Mouse (Mus musculus) olfactory bulb, adult 2 months (tissue): ENCODE results near the gene Dytn. TPM values are rescaled to one million over a fixed set of nuclear protein-coding genes. Genes with fewer than 3 reads are reported as not detected.

Experiments
- H3K27ac ChIP-seq: fragments of 200-500 bp; 2 replicates; pipeline ENCODE4 v1.5.1; 2012; ENCODE audit warnings: low read depth, low read length; ENCODE audit not compliant: insufficient read depth
- H3K4me1 ChIP-seq: fragments of 200-500 bp; 2 replicates; pipeline ENCODE4 v1.6.1; 2012; ENCODE audit warnings: low read length; ENCODE audit not compliant: control insufficient read depth, insufficient read depth
- H3K4me3 ChIP-seq: fragments of 200-500 bp; 2 replicates; pipeline ENCODE4 v1.5.1; 2012; ENCODE audit warnings: mild to moderate bottlenecking, low read depth, low read length, moderate library complexity; ENCODE audit not compliant: insufficient read depth
- CTCF ChIP-seq: fragments of 200-500 bp; IDR thresholded peaks from 2 replicates; pipeline ENCODE4 v1.5.1; 2012; ENCODE audit warnings: low read depth, mild to moderate bottlenecking, low read length, moderate library complexity; ENCODE audit not compliant: insufficient read depth
- POLR2A ChIP-seq: fragments of 200-500 bp; IDR thresholded peaks from 2 replicates; pipeline ENCODE4 v1.6.1; 2012; ENCODE audit warnings: mild to moderate bottlenecking, low read depth, low read length, moderate library complexity; ENCODE audit not compliant: insufficient read depth
- WGBS: fragments of 180-500 bp; shearing (Covaris S2); methylation state at CpG from one replicate; pipeline ENCODE4 v1.1.7; 2018; 5-methylcytosine and 5-hydroxymethylcytosine counted together
- polyA plus RNA-seq: library from polyadenylated mRNA; stranded (reverse); fragments of >200 nt; gene quantifications from 2 replicates; pipeline ENCODE4 v1.2.4, GENCODE M21; 2012; ENCODE audit warnings: low replicate concordance; ENCODE audit not compliant: missing spikeins, insufficient read depth, insufficient read length

Gene Dytn
- not detected in 2 replicates for polyA plus RNA-seq

DNA sequence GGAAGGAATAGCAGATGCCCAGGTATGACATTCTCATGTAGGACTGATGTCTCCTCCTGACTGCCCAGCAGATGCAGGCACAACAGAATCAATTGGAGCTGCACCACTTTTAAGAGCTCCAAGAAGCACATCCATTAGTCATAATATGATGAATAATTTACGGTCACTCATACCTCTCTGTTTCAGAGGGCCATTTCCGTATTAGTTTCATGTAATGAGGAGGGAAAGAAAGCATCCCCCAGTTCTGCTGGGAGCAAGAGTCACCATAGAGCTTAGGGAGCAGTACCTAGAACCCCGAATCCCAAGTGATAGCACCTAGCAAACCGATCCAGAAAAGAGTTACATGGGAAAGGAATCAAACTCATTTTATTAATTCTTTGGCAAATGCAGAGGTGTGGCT, at the start of gene Dytn:
Gene Dytn, minus strand, starts transcription at position 101 of the 400 bp plus-strand sequence.
- H3K27ac ChIP-seq, result no peak within 1 kb of the TSS
- no peaks in the 10 kb centered on the region for H3K4me1 ChIP-seq
- H3K4me3 ChIP-seq, result no peak within 1 kb of the TSS
- WGBS, result 87% methylated on average over 4 of the region's 4 CpGs
- no peak for TF ChIP-seq POLR2A
- TF ChIP-seq CTCF, result no peak

DNA sequence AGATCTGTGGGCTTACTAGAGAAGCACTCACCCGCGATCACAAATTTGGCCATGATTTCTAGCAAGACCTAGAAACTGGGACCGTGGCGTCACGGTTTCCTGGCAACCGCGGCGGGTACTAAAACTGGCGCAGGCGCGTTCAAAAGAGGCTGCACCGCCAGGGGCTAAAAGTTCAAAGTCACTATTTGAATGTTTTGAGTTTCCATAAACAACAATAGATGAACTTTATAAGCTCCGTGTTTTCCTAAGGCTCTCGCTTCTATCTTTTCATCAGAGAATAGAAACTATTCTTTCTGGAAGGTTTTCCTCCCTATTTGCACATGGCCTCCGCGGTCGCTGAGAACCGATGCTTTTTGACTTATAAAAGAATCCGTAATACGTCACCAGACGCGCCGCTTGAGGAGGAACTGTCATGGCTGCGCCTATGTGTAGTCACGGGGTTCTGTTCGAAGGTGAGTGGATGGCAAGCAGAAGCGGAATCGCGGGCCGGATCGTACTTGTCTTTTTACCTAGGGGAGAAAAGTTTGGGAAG, 43.6 kb upstream of the Dytn start, which contains the start of the genes Mdh1b and Fastkd2:
Gene Mdh1b, minus strand, starts transcription at position 79 of the 532 bp plus-strand sequence.
Gene Fastkd2, plus strand, starts transcription at position 375 of the 532 bp plus-strand sequence.
- Histone ChIP-seq H3K4me1 (no peaks in the 10 kb centered on the region), H3K4me3 (peak within 1 kb of the TSS; percentile 68), H3K27ac (no peak within 1 kb of the TSS)
- 0 out of 2 replicates have a peak, but pooled peaks have one; percentile 15 for TF ChIP-seq POLR2A
- no peak for TF ChIP-seq CTCF
- WGBS, result under 1% methylated on average over 31 of the region's 31 CpGs

DNA sequence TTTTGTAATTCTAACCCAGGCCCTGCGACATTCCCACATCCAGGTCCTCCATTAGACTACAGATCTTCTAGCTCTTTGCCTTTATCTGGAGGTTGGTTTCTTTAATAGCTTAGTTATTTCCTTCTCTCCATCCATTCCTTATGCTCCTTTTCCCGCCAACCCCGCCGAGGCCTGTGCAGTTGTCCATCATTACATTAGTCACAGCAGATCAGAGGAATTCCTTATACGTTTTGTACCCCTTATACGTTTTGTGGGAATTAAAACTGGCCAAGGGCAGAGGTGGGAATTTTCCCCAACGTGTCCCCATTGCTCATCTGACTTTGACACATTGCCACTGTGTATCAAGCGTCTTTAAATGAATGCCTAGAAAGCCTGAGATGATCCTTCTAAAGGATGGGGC, 43.1 kb upstream of the Dytn start:
- H3K4me3 ChIP-seq, result peak overlapping the region; percentile 68
- no peak overlapping the region for H3K27ac ChIP-seq
- no peaks in the 10 kb centered on the region for H3K4me1 ChIP-seq
- TF ChIP-seq POLR2A (no peak), CTCF (no peak)
- 46% methylated on average over 8 of the region's 8 CpGs for WGBS

DNA sequence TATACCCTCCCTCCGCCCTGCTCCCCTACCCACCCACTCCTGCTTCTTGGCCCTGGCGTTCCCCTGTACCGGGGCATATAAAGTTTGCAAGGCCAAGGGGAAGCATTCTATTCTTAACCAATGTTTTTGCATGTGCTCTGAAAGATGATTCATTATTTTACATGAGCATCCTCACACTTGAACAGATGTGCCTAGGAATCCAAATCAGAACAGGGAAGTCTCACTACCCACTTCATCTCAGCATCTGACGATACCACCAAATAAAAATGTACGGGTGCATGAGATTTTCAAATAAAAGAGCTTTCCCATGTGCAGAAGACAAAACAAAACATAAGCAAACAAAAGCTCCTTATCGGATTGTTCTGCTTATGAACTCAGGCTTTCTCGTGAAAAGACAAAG, 33.4 kb upstream of the Dytn start:
- TF ChIP-seq POLR2A, result no peak
- no peak for TF ChIP-seq CTCF
- H3K4me1 ChIP-seq, result no peaks in the 10 kb centered on the region
- no peak overlapping the region for H3K27ac ChIP-seq
- H3K4me3 ChIP-seq, result no peak overlapping the region
- WGBS, result 77% methylated on average over 7 of the region's 7 CpGs

DNA sequence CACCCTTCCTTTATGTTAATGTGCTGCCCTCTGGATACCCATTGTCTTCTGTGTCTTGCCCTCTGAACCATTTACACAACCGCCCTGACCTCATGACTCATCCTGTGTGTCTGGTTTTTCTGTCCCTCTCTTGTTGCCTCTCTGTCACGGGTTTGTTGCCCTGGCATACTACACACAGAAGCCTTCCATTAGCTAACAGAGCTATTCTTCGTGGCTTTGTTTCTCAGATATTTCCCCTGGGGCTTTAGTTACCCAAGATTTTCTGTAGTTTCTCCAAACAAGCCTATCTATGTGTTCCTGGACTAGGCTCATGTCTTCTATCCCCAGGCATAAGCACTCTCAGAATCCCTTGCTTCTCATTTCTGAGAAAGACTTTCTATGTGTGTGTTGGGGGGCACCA, 22.1 kb upstream of the Dytn start:
- Histone ChIP-seq H3K4me1 (no peaks in the 10 kb centered on the region), H3K4me3 (no peak overlapping the region), H3K27ac (no peak overlapping the region)
- TF ChIP-seq POLR2A, result no peak
- no peak for TF ChIP-seq CTCF
- 80% methylated on average over 3 of the region's 3 CpGs for WGBS

DNA sequence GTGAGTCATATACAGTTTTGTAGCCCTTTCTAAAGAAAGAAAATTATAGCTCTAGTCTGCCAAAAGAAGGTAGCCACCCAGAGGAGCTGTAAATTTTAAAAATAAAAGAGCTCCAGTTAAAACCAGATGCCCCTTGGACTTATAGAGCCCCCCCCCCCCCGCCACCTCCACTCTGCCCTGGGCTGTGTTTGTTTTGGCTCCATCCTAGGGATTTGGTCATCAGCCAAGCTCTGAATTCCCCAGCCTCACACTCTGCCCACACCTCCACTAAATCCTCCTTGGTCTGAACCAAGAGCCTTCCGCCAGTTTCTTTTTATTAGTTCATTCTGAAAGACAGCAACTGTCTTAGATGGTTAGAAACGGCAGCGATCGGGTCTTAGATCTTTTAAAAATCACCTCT, 19.0 kb upstream of the Dytn start:
- no peak overlapping the region for H3K27ac ChIP-seq
- no peaks in the 10 kb centered on the region for H3K4me1 ChIP-seq
- TF ChIP-seq POLR2A, result no peak
- TF ChIP-seq CTCF, result no peak
- 24% methylated on average over 5 of the region's 5 CpGs for WGBS
- H3K4me3 ChIP-seq, result no peak overlapping the region

DNA sequence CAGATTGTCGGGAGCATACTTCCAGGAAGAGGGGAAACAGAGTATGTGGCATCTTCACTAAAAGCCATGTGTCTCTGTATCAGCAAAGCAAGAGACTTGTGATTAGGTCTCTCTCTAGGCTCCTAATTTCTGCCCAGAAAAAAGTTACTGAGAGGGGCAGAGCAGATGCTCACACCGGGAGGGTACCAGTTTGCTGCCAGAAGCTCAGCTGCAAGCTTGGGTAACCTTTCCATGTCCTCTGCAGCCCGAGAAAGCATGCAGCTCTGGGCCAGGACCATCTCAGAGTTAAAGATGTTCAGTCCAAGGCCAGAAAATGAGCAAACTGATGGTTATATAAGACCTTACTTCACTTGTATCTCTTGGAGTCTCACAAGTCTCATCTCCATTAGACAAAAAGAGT, 10.1 kb upstream of the Dytn start:
- WGBS, result 77% methylated on average over 3 of the region's 3 CpGs

DNA sequence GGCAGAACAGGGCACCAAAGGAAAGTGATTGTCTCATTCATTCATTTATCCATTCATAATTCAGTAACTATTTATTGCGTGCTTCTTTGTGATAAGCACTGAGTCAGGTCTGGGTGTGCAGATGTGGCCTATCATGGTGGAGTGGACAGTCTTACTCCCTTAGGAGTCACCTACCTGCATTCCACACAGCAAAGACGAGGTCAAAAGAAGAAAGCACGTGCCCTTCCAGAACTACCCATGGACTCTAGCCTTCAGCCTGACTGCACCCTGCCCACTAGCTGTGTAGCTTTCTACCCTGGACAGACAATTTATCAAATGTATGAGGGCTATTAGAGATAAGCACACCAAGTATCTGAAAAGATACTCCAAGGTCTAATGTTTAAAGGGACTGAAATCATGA, 10.8 kb downstream of the Dytn start:
- no peaks in the 10 kb centered on the region for H3K4me1 ChIP-seq
- no peak overlapping the region for H3K4me3 ChIP-seq
- no peak overlapping the region for H3K27ac ChIP-seq
- WGBS, result 88% methylated on average over 3 of the region's 3 CpGs
- TF ChIP-seq CTCF (no peak), POLR2A (no peak)

More for the DNA sequence above, 10.1 kb upstream of the Dytn start:
- TF ChIP-seq POLR2A (no peak), CTCF (no peak)
- no peak overlapping the region for H3K4me3 ChIP-seq
- no peak overlapping the region for H3K27ac ChIP-seq
- H3K4me1 ChIP-seq, result no peaks in the 10 kb centered on the region

DNA sequence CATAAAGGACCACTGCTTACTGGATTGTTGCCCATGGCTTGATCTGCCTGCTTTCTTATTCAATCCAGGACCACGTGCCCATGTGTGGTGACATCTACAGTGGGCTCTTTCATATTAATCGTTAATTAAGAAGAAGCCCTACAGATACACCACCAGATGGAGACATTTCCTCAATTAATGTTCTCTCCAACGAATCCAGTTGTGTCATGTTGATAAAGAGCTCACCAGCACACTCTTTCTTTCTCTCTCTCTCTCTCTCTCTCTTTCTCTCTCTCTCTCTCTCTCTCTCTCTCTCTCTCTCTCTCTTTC, 17.9 kb downstream of the Dytn start:
- no peak overlapping the region for H3K4me3 ChIP-seq
- TF ChIP-seq POLR2A, result no peak
- TF ChIP-seq CTCF, result no peak
- no peak overlapping the region for H3K27ac ChIP-seq
- 0% methylated on average over 3 of the region's 3 CpGs for WGBS
- 0 out of 2 replicates have a peak, but pooled peaks cover 2% of the 10 kb centered on the region for H3K4me1 ChIP-seq
